Mouse (Mus musculus) c-Kit-positive CD71-positive TER-119-negative erythroid progenitor cells, embryonic 14.5 days (primary cell): ENCODE results near the gene Wnt6.

Experiments used
- DNase-seq: peaks from one replicate; pipeline ENCODE4 v3.0.0-alpha.2; 2013; ENCODE audit warnings: low read depth

The Wnt6 gene

GRCm38 (mm10) chr1:74775816-74776215 is 4.1 kb downstream of the Wnt6 start:
- no peak for DNase-seq

- DNase-seq, result no peak
These were observed 7.3 kb downstream of the Wnt6 start for GRCm38 (mm10) chr1:74778934-74779486.

DNA sequence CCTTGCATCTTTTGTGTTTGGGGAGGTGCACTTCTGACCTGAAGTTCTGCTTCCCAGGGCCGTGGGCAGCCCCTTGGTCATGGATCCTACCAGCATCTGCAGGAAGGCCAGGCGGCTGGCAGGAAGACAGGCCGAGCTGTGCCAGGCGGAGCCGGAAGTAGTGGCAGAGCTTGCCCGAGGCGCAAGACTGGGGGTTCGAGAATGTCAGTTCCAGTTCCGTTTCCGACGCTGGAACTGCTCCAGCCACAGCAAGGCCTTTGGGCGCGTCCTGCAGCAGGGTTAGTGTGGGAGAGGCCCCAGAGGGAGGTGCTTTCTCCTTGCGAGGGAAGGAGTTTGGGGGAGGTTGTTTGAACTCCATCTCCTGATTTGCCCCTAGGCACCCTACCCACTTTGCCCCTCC is 10.4 kb downstream of the Wnt6 start:
- DNase-seq, result no peak

DNA sequence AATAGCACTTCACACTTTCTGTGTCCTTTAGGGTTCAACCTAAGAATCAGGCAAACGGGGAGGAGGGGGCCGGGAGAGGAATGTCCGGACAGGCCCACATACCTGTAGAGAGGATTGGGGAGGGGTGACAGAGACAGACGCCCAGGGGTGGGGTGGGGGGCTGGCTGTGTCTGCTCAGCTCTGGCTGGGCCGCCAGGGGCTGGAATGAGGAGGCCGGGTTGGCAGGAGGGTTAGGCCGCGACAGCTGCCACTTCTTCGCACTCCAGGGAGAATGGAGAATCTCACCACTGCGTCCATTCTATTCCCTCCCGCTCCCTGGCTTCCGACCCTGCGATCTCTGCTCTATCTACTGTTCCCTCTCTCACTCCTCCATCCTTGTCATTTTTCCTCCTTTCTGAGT is 11.9 kb downstream of the Wnt6 start:
- DNase-seq, result no peak

DNA sequence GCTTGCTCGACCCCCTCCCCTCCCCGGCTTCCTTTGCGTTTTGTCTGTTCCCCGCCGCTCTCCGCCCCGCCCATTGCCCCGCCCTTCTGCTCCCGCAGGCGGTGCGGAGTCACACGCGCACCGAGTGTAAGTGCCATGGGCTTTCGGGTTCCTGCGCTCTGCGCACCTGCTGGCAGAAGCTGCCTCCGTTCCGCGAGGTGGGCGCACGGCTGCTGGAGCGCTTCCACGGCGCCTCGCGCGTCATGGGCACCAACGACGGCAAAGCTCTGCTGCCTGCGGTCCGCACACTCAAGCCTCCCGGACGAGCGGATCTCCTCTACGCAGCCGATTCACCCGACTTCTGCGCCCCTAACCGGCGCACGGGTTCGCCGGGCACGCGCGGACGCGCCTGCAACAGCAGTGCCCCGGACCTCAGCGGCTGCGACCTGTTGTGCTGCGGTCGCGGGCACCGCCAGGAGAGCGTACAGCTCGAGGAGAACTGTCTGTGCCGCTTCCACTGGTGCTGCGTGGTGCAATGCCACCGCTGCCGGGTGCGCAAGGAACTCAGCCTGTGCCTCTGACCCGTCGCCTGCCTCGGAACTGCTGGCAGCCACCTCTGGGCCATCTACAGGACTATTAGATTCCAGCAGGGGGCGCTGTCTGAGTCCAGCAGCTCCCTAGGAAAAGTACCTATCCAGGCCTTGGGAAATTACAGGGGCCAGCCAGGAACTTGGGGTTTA is 12.5 kb downstream of the Wnt6 start:
- peak; percentile 16 for DNase-seq

DNA sequence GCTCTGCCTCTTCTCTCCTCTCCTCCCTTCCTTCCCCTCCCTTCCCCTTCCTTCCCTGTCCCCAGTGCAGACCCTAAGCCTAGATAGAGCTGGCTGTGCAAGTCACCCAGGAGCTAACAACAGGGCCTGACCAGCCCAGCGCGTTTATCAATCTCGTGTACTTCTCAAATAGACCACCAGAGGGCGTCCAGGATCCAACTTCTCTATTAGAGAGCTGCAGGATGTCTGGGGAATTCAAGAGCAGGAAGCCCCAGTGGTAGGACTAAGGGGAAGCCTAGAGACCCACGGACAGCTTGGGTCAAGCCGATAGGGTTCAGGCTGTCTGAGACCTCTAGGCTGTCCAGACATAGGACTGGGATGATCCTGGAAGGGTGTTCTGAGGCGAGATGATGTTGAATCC is 16.2 kb downstream of the Wnt6 start:
- peak; percentile 49 for DNase-seq

DNA sequence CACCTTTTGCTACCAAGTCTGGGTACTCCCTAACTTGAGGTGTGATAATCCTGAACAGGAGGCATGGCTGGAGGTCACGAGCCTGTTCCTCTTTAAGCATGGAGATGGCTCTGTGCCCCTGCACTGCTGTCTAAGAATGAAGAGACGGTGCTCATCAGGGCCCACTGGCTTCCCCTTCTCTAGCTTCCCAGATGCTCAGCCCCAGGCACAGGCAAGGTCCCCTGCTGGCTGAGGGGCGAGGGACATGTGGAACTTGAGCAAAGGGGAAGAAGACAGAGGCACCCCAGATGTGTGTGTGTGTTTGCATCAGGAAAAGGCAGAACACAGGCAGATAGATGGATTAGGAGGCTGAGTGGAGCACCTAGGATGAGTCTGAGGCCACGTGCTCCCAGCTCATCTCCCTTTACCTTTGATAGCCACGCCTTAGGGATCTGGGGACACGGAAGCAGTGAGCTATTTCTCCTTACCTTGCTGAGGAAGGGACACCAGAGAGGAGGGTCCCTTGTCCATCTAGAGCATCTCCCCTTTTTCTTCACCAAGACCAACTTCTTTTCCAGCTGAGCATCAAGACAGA is 17.0 kb downstream of the Wnt6 start:
- no peak for DNase-seq

- DNase-seq, result no peak
These were observed 18.4 kb downstream of the Wnt6 start for GRCm38 (mm10) chr1:74790095-74790494.

DNA sequence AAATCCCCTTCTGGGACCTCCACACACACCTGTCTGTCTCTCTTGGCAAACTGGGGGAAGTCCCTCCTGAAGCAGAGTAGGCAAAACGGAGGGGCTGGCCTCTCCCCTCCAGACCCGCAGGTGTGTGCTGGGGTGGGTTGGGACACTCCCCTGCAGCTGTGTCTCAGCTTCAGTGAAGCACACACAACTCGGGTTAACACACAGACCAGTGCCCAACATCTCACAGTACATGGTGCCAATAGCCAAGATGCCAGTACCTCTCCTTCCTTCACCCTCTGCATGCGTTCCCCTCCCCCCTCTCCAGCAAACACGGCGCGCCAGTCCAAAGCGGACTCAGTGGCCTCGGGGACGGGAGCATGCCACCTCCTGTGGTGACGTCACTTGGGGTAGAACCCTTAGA is 19.6 kb downstream of the Wnt6 start, which contains the start of gene Wnt10a:
TSS of gene Wnt10a (plus strand) at position 268 of the 400 bp plus-strand sequence.
- no peak for DNase-seq

GRCm38 (mm10) chr1:74792831-74793660 is 21.4 kb downstream of the Wnt6 start:
- DNase-seq, result no peak

DNA sequence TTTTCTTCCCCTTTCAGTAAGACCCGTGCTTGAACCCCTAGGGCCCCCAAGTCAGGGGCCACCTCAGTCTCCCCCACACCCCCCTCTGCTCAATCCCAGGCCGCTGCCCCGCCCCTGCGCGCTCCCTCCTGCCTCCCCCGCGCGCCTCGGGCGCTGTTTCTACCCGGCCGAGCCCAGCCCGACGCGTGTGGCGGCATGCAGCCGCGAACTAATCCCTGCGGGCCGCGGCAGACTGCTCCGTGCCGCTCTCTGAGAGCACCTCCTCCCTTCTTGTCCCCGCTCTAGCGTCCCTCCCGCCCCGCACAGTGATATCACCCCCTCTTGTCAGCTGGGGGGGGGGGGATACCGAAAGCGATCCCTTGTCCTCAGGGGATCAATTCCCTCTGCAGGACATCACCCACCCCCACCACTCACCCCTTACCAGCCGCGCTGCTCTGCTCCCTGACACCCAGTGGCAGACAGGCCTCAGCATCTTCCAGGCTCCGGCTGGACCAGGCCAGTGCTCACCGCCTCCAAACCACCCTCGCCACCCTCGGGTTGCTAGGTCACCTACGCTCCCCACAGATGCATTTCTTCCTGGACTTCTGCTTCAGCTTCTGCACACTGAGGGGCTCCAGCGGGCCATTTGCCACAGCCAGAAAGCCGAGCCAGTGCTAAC is 22.9 kb downstream of the Wnt6 start:
- no peak for DNase-seq

DNA sequence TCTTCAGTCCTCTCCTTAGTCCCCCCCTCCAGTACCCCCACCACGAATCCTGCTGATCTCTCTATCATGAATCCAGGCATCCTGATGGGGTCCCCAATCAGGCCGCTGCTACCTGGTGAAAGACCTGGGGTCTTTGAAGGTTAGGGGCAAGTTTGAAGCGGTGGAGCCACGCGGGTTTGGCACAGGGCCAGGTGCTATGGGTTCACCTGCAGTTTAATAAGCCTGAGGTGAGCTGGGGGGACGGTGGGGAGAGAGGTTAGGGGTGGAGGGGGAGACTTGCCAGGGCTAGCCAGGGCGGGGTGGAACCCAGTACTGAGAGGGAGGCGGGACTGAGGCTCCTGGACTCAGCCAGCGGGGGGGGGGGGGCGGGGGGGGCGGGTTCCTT is 23.4 kb downstream of the Wnt6 start:
- no peak for DNase-seq

DNA sequence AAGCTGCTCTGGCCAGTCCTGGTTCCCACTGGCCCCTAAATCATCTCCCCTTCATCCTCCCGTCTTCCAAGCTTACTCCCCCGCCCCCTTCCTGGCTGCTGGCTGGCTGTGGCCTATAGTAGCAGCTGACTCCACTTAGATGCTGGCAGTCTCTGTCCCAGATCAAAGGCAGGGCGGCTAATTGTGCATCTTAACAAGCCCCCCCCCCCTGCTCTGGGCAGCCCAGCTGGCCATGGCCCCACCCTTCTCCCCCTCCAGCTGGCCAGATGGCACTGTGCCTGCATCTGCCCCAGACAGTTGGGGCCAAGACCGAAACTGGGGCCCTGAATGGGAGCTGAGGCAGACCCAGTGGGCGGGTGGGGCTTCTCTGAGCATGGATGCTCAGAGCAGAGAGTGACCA is 25.8 kb downstream of the Wnt6 start:
- DNase-seq, result no peak

GRCm38 (mm10) chr1:74800424-74800888 is 28.8 kb downstream of the Wnt6 start:
- no peak for DNase-seq

GRCm38 (mm10) chr1:74801631-74802140 is 30.0 kb downstream of the Wnt6 start:
- no peak for DNase-seq

DNA sequence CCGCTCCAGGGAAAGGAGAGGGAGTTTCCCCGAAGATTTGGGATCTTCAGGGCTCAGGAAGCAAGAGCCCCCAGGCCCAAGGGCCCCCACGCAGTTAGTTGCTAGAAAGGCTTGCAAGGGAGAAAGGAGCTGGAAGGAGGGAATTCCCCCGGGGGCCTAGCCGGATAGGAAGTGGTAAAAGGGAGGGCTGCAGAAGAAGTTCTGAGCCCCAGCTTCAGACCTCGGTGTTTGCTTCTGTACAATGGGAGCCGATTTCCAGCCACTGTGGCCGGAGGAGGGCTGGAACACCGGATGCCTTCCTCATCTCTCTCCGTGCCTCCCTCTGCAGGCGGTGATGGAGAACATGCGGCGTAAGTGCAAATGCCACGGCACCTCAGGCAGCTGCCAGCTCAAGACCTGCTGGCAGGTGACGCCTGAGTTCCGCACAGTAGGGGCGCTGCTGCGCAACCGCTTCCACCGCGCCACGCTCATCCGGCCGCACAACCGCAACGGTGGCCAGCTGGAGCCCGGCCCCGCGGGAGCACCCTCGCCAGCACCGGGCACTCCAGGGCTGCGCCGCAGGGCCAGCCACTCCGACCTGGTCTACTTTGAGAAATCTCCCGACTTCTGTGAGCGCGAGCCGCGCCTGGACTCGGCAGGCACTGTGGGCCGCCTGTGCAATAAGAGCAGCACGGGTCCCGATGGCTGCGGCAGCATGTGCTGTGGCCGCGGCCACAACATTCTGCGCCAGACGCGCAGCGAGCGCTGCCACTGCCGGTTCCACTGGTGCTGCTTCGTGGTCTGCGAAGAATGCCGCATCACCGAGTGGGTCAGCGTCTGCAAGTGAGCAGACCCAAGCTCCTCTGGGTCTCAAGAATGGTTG is 31.3 kb downstream of the Wnt6 start:
- DNase-seq, result no peak

GRCm38 (mm10) chr1:74804211-74804870 is 32.6 kb downstream of the Wnt6 start:
- DNase-seq, result no peak

- no peak for DNase-seq
These were observed 33.7 kb downstream of the Wnt6 start for GRCm38 (mm10) chr1:74805340-74805835.

DNA sequence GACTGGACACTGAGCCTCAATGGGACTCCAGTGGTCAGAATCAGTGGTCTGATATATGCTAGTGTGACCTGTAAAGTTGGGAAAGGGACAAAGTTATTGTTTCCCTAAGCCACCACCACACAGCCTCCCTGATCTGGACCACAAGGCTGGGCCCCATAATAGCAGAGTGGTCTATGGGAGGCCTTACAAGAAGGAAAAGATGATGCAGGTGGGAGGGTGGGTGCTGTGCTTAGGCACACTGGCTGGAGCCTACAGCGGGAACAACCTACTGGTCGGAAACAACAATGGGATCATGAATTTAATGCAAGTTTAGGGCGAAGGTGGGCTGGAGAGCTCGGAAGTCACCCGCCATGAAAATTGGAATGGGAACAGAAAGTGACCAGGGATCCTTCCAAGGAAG is 34.2 kb downstream of the Wnt6 start:
- DNase-seq, result no peak
